Mouse (Mus musculus) neural tube, embryonic 11.5 days (tissue): ENCODE results near the gene Prox2. TPM values are rescaled to one million over a fixed set of nuclear protein-coding genes. Genes with fewer than 3 reads are reported as not detected.
"Not testable (repeated sequence)": the region's sequence is repeated elsewhere in the genome, so short reads cannot be mapped to it uniquely, and the experiment has no call there.

Source experiments
- ATAC-seq: fragments of 200-750 bp; cut with Nextera tagmentation; 2 replicates; pipeline ENCODE4 v1.8.0; 2017; ENCODE audit warnings: moderate number of reproducible peaks, mild to moderate bottlenecking, moderate TSS enrichment, moderate library complexity; ENCODE audit not compliant: insufficient read depth, low FRiP score, low TSS enrichment
- DNase-seq: peaks from one replicate; pipeline ENCODE4 v3.0.0-alpha.2; 2015; ENCODE audit warnings: low spot score
- H3K27ac ChIP-seq: fragments of 300-500 bp; sonication (generic); 2 replicates; pipeline ENCODE4 v1.5.1; 2014; ENCODE audit warnings: low read depth, mild to moderate bottlenecking, low read length
- H3K27me3 ChIP-seq: fragments of 300-500 bp; sonication (generic); 2 replicates; pipeline ENCODE4 v1.6.1; 2014; ENCODE audit warnings: mild to moderate bottlenecking, low read length, mixed read lengths; ENCODE audit not compliant: control insufficient read depth, insufficient read depth
- H3K36me3 ChIP-seq: fragments of 300-500 bp; sonication (generic); 2 replicates; pipeline ENCODE4 v1.6.1; 2014; ENCODE audit warnings: mild to moderate bottlenecking, low read length, moderate library complexity, mixed read lengths; ENCODE audit not compliant: control insufficient read depth, insufficient read depth
- H3K4me1 ChIP-seq: fragments of 300-500 bp; sonication (generic); 2 replicates; pipeline ENCODE4 v1.6.1; 2014; ENCODE audit warnings: low read length, mixed read lengths; ENCODE audit not compliant: control insufficient read depth, insufficient read depth
- H3K4me2 ChIP-seq: fragments of 300-500 bp; sonication (generic); 2 replicates; pipeline ENCODE4 v1.6.1; 2014; ENCODE audit warnings: low read depth, mild to moderate bottlenecking, moderate library complexity
- H3K4me3 ChIP-seq: fragments of 300-500 bp; sonication (generic); 2 replicates; pipeline ENCODE4 v1.5.1; 2014; ENCODE audit warnings: low read depth, low read length
- H3K9ac ChIP-seq: fragments of 300-500 bp; sonication (generic); 2 replicates; pipeline ENCODE4 v1.6.1; 2014; ENCODE audit warnings: mild to moderate bottlenecking, low read length
- H3K9me3 ChIP-seq: fragments of 300-500 bp; sonication (generic); 2 replicates; pipeline ENCODE4 v1.6.1; 2016; ENCODE audit warnings: low read length; ENCODE audit not compliant: control insufficient read depth
- WGBS: fragments of 180-500 bp; shearing (Covaris S2); extraction: QIAGEN DNeasy Blood & Tissue Kit; methylation state at CpG from one replicate; pipeline ENCODE4 v1.1.7; 2014; 5-methylcytosine and 5-hydroxymethylcytosine counted together
- polyA plus RNA-seq: library from polyadenylated mRNA; unstranded; fragments of >200 nt; fragmentation: Nextera tagmentation; extraction: Ambion mirVana; gene quantifications from 2 replicates; pipeline ENCODE4 v1.2.1, GENCODE M21; 2014

Prox2 gene
- polyA plus RNA-seq, 1 experiment from 2014 or later, result 4.3 TPM

DNA sequence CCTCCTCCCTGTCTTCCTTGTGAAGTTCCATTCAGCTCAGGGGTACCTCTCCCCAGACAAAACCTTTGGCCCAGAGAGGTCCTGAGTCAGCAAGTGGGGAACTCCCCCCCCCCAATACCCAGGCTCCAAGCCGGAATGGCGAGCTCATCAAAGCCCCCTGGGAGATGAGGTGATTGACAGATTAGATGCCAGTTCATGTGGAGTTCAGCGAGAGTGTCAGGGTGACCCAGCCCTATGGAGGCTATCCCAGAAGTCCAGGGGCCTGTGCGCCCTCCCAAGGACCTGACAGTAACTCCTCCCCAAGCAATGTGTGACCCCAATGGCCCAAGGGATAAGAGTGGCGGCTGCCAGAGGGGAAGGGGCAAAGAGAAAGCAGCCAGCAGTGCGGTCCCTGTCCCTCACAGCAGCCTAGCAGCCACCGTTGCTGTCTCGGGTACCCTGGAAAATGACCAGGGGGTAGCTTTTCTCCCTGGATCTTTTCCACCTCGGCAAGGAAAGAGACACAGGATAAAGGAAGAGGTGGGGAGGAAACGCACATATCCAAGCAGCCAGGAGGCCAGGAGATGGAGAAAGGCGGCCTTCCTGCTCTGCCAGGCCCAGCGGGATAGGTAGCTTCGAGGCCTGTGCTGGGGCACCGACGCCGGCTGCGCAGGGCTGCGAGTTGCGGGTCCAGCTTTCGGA lies 39.9 kb upstream of the Prox2 start:
- peak overlapping the region; percentile 50 for H3K4me2 ChIP-seq
- ATAC-seq (0 out of 2 replicates have a peak, but pooled peaks have one; percentile 13), DNase-seq (no peak)
- H3K36me3 ChIP-seq, result no peaks in the 10 kb centered on the region
- no peaks in the 10 kb centered on the region for H3K4me1 ChIP-seq
- no peaks in the 10 kb centered on the region for H3K9me3 ChIP-seq
- WGBS, result 11% methylated on average over 20 of the region's 20 CpGs
- H3K9ac ChIP-seq, result peak overlapping the region; percentile 15
- peak overlapping the region; percentile 33 for H3K4me3 ChIP-seq
- peak overlapping the region; percentile 11; the same call in 1 of the 2 replicates for H3K27ac ChIP-seq
- H3K27me3 ChIP-seq, result 0 out of 2 replicates have a peak, but pooled peaks cover 4% of the 10 kb centered on the region

DNA sequence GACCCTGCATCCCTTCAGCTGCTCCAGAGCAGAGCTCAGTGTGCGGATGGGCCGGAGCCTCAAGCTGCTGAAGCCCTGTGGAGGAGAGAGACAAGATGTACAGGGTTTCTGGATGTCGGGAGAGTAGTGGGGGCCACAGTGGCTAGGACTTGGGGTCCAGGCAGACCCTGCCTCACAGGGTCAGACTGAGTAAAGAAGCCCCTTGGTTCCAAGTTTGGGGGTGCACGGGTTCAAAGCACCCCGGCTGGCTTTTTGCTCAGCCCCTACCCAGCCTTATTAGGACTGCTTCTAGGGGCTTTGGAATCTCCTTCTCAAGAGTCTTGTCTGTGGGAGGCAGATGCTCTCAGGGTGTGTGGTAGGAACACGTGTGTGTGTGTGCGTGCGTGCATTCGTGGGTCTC lies 36.3 kb upstream of the Prox2 start:
- H3K4me3 ChIP-seq, result no peak overlapping the region
- H3K27me3 ChIP-seq, result 0 out of 2 replicates have a peak, but pooled peaks cover 4% of the 10 kb centered on the region
- H3K36me3 ChIP-seq, result no peaks in the 10 kb centered on the region
- no peak overlapping the region for H3K4me2 ChIP-seq
- ATAC-seq (no peak), DNase-seq (no peak)
- WGBS, result 81% methylated on average over 9 of the region's 9 CpGs
- H3K9me3 ChIP-seq, result no peaks in the 10 kb centered on the region
- no peak overlapping the region for H3K9ac ChIP-seq
- no peak overlapping the region for H3K27ac ChIP-seq
- no peaks in the 10 kb centered on the region for H3K4me1 ChIP-seq

- Histone ChIP-seq H3K27ac (no peak overlapping the region), H3K9me3 (no peaks in the 10 kb centered on the region), H3K4me1 (no peaks in the 10 kb centered on the region), H3K27me3 (0 out of 2 replicates have a peak, but pooled peaks cover 4% of the 10 kb centered on the region), H3K4me3 (no peak overlapping the region), H3K9ac (no peak overlapping the region), H3K4me2 (no peak overlapping the region), H3K36me3 (no peaks in the 10 kb centered on the region)
- no peak for DNase-seq
- 41% methylated on average over 10 of the region's 11 CpGs for WGBS
- no peak for ATAC-seq
Observed at GRCm38 (mm10) chr12:85146355-85146754, 35.8 kb upstream of the Prox2 start.

- Histone ChIP-seq H3K9ac (no peak overlapping the region), H3K27ac (no peak overlapping the region)
- 66% methylated on average over 9 of the region's 9 CpGs for WGBS
Observed at GRCm38 (mm10) chr12:85145630-85146029, 35.1 kb upstream of the Prox2 start.

GRCm38 (mm10) chr12:85144821-85145220 lies 34.3 kb upstream of the Prox2 start:
- Histone ChIP-seq H3K9me3 (no peaks in the 10 kb centered on the region), H3K9ac (no peak overlapping the region), H3K36me3 (no peaks in the 10 kb centered on the region), H3K4me2 (no peak overlapping the region), H3K4me1 (no peaks in the 10 kb centered on the region), H3K27me3 (no peaks in the 10 kb centered on the region), H3K4me3 (no peak overlapping the region), H3K27ac (no peak overlapping the region)
- 92% methylated on average over 4 of the region's 4 CpGs for WGBS
- DNase-seq, result no peak
- ATAC-seq, result no peak

More at GRCm38 (mm10) chr12:85145630-85146029, 35.1 kb upstream of the Prox2 start:
- H3K4me2 ChIP-seq, result no peak overlapping the region
- ATAC-seq (no peak), DNase-seq (no peak)
- no peaks in the 10 kb centered on the region for H3K27me3 ChIP-seq
- H3K4me1 ChIP-seq, result no peaks in the 10 kb centered on the region
- H3K4me3 ChIP-seq, result no peak overlapping the region
- no peaks in the 10 kb centered on the region for H3K36me3 ChIP-seq
- H3K9me3 ChIP-seq, result no peaks in the 10 kb centered on the region

GRCm38 (mm10) chr12:85144276-85144675 lies 33.7 kb upstream of the Prox2 start:
- 69% methylated on average over 2 of the region's 2 CpGs for WGBS
- not testable (repeated sequence) for ATAC-seq, H3K4me1 ChIP-seq, H3K9me3 ChIP-seq, H3K36me3 ChIP-seq, H3K27me3 ChIP-seq, H3K27ac ChIP-seq, H3K9ac ChIP-seq, H3K4me3 ChIP-seq, H3K4me2 ChIP-seq, DNase-seq

DNA sequence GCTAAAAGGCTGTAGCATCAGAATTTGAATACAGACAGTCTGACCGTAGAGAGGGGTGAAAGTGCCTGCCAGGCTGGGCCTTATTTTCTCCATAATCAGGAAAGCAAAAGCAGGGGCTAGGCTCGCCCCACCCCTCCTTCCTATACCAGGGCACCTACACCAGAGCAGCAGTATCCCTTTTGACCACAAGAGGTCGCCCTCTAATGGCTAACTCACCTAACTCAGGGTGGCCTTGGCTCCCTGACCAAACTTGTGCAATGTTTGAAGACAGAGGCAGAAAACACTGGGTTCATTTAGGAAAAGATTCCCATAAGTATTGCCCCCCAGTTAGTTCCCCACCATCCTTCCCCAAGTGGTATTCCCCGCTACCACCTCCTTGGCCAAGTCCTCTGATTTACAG lies 32.2 kb upstream of the Prox2 start:
- Histone ChIP-seq H3K4me2 (no peak overlapping the region), H3K36me3 (no peaks in the 10 kb centered on the region), H3K4me1 (no peaks in the 10 kb centered on the region), H3K9ac (no peak overlapping the region), H3K27ac (no peak overlapping the region), H3K27me3 (no peaks in the 10 kb centered on the region), H3K9me3 (no peaks in the 10 kb centered on the region), H3K4me3 (no peak overlapping the region)
- ATAC-seq (no peak), DNase-seq (peak; percentile 82)
- 13% methylated on average over 4 of the region's 4 CpGs for WGBS

DNA sequence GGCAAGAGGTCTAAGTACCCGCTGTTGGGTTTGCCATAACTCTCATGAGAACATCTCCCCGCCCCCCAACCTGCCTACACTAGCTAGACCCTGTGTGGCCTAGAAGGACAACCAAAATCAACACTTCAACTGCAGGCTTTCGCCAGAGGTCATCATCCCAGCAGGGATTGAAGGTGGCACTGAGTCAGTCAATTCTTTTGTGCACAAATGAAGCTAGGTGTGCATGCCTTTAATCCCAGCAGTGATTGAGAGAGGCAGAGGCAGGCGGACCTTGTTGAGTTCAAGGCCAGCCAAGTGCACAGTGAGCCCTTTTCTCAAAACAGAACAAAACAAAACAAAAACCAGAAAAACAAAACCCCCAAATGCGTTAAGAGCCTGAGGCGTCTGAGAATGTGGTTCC lies 30.5 kb upstream of the Prox2 start:
- H3K27ac ChIP-seq, result no peak overlapping the region
- no peaks in the 10 kb centered on the region for H3K36me3 ChIP-seq
- H3K4me2 ChIP-seq, result no peak overlapping the region
- no peak overlapping the region for H3K4me3 ChIP-seq
- H3K27me3 ChIP-seq, result no peaks in the 10 kb centered on the region
- no peak for DNase-seq
- no peaks in the 10 kb centered on the region for H3K9me3 ChIP-seq
- H3K9ac ChIP-seq, result no peak overlapping the region
- WGBS, result 87% methylated on average over 6 of the region's 6 CpGs
- no peak for ATAC-seq
- H3K4me1 ChIP-seq, result no peaks in the 10 kb centered on the region

DNA sequence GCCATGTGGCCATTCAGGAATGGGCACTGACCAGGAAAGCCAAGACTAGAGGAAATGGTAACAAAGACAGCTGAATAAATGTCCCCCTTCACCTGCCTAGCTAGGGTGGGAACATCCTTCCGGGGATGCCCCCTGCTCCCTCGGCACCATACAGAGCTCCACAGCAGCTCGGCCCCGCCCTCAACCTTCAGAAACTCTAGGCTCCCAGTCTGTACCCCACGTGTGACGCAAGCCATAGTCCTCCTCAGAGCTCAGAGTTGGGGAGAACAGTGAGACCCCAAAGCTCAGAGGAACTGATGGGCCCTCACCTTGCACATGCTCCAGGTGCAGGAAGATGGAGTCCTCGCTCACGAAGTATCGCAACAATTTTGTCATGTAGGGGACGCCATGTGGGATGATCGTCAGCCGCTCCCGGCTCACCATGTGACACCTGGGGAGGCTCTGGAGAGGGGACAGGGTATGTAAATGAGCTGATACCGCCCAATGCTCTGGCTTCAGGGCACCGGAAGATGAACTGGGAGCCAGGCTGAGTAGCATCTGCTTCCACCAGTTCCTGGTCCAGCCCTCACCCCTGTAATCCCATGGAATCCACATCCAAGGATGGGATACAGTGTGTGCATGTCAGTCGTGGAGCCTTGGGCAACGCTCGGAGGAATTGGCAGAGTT lies 29.6 kb upstream of the Prox2 start:
- no peak overlapping the region for H3K27ac ChIP-seq
- no peak overlapping the region; the same call in 1 of the 2 replicates for H3K9ac ChIP-seq
- no peak for ATAC-seq
- H3K4me2 ChIP-seq, result no peak overlapping the region
- H3K9me3 ChIP-seq, result no peaks in the 10 kb centered on the region
- WGBS, result 43% methylated on average over 18 of the region's 18 CpGs
- no peak for DNase-seq
- H3K4me1 ChIP-seq, result no peaks in the 10 kb centered on the region
- H3K4me3 ChIP-seq, result no peak overlapping the region
- peaks cover 2% of the 10 kb centered on the region for H3K36me3 ChIP-seq
- no peaks in the 10 kb centered on the region for H3K27me3 ChIP-seq
